Mouse (Mus musculus) left cerebral cortex, postnatal 14 days (tissue): ENCODE measurements around the gene Apom. TPM values are rescaled to one million over a fixed set of nuclear protein-coding genes. Genes with fewer than 3 reads are reported as not detected.

Experiments
- DNase-seq, 2 experiments: peaks; one replicate each; pipeline ENCODE4 v3.0.0; 2021 to 2022; ENCODE audit warnings: low spot score in 2 of 2, mixed read lengths in 1 of 2
- intact Hi-C: fragments of 180-260 bp; cut with DNase I; formaldehyde crosslinking; loops from one replicate; pipeline ENCODE4 v1.15.1; 2025
- total RNA-seq, 2 experiments: library from RNA; stranded (reverse); gene quantifications; 2 replicates each; pipeline ENCODE4 v1.2.3; 2021

The Apom gene
- total RNA-seq, 2 experiments from 2014 or later: not detected

DNA sequence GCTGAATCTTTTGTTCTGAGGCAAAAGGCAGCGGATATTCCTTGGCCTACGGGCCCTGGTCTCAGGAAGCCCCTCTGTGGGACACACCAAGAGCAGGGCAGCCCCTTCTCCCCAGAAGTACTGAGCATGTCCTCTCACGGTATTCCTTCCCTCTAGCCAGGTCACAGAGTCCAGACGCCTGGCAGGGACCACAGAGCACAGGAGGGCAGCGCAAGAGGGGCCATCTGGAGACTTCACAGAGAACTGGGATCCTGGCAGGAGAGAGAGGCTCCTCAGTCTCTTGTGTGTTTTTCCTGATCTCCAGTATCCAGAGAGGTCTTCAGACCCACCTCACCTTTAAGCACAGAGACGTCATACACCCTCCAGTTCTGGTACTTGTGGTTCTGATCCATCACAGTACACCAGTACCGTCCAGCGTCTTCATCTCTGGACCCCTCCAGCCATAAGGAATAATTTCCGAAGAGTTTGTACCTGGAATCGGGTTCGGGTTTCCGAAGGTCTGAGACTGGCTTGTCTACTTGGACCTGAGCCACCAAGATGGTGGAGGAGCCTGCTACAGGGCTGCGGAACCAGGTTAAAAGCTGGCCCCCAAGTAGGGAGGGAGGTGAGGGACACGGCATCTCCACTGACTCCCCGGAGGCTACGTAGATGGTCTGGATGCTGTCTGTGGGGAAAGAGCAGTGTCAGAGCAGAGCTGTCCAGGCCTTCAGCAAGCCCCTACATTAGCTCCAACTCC lies 48.8 kb downstream of the Apom start:
- no peak for DNase-seq
- intact Hi-C loops: no loop called here

DNA sequence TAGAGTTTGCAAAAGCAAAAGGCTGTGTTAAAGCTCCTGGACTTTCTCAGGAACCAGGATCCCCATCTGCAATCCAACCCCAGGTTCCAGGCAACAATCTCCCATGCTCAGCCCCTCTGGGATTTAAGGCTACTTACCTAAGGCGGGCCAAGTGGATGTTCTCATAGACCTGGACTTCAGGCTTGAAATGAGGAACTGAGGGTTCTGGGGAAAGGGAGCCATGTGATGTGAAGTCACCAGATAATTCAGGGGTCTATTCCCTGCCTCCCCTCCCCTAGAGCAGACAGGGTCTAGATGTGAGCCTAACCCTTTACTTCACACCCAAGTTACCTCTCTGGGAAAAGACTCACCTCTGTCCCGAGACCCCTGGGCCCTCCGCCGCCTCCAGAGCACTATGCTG lies 51.1 kb downstream of the Apom start:
- intact Hi-C loops: no loop called here
- DNase-seq: no peak

DNA sequence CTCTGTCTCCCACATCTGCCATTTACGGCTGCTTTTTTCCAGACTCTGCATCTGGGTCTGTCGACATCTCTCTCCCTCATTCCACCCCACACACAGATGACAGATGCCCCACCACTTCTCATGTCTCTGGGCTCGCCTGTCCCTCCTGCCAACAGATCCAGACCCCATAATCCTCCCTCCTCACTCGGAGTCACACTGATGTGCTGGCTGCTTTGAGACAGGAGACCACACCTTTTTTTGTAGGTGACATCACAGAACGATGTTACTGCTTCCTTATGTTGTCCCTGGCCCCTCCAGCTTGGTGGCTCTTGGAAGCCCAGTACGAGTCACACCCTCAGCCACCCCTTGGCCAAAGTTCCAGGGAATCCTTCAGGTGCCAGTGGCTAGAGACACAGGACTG lies 51.6 kb downstream of the Apom start:
- DNase-seq: no peak
- intact Hi-C loops: no loop called here

DNA sequence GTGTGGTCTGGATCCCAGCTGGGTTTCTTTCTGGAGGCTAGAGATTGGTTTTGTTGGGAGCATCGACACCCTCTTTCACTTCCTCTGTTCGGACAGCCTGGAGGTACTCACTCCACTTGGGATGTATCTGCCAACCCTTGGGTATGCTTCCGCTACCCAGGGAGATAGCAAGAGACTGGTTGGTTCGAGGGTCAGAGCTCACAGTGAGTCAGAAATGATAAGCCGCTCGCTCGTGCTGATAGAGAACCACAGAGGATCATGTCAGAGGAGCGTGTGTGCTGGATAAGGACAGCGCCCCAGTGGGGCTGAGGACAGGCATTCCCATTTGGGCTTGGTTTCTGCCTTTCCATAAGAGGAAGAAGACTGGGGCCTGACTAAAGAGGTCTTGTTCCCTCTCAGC lies 52.1 kb downstream of the Apom start:
- intact Hi-C loops: no loop called here
- DNase-seq: no peak

Other genes starting within 250 kb of the Apom start
- 1 to 10 TPM; 2.5 to 2.9 TPM for gene C2, start 233.8 kb downstream of the Apom start, total RNA-seq
- 100 to 1,000 TPM; 166 to 171 TPM for gene Ehmt2, start 233.6 kb downstream of the Apom start, total RNA-seq
- under 1 TPM; 0.38 to 0.40 TPM for gene Slc44a4, start 217.6 kb downstream of the Apom start, total RNA-seq
- 10 to 100 TPM; 32.1 to 32.8 TPM for gene Neu1, start 200.8 kb downstream of the Apom start, total RNA-seq
- 1 to 10 TPM; 3.3 to 3.5 TPM for gene Hspa1b, start 172.8 kb downstream of the Apom start, total RNA-seq
- not detected for gene Gm20481, start 162.1 kb downstream of the Apom start, total RNA-seq
- gene Hspa1a, start 159.9 kb downstream of the Apom start, total RNA-seq: 1 to 10 TPM; 5.5 to 6.7 TPM
- gene Hspa1l, start 159.3 kb downstream of the Apom start, total RNA-seq: under 1 TPM; 0.15 TPM
- 10 to 100 TPM; 19.9 to 25.7 TPM for gene Lsm2, start 150.2 kb downstream of the Apom start, total RNA-seq
- 10 to 100 TPM; 43.1 to 48.6 TPM for gene Vars, start 131.1 kb downstream of the Apom start, total RNA-seq
- gene Vwa7, start 115.5 kb downstream of the Apom start, total RNA-seq: under 1 TPM; 0.17 to 0.24 TPM
- gene Sapcd1, start 104.0 kb downstream of the Apom start, total RNA-seq: under 1 TPM in 1 of 2 experiments, not detected in 1; 0.92 TPM
- gene Msh5, start 85.3 kb downstream of the Apom start, total RNA-seq: under 1 TPM; 0.59 to 0.75 TPM
- 10 to 100 TPM; 10.1 to 13.8 TPM for gene Clic1, start 82.1 kb downstream of the Apom start, total RNA-seq
- 10 to 100 TPM; 16.9 to 19.4 TPM for gene Ddah2, start 73.0 kb downstream of the Apom start, total RNA-seq
- not detected for gene Ly6g6c, start 66.7 kb downstream of the Apom start, total RNA-seq
- gene Mpig6b, start 65.9 kb downstream of the Apom start, total RNA-seq: not detected
- 1 to 10 TPM; 2.4 to 2.9 TPM for gene Ly6g6e, start 55.1 kb downstream of the Apom start, total RNA-seq
- 1 to 10 TPM in 1 of 2 experiments, not detected in 1; 1.2 TPM for gene Ly6g6d, start 54.0 kb downstream of the Apom start, total RNA-seq
- gene Ly6g6f, start 46.4 kb downstream of the Apom start, total RNA-seq: not detected
- gene Abhd16a, start 42.8 kb downstream of the Apom start, total RNA-seq: 100 to 1,000 TPM; 101 to 113 TPM
- gene Ly6g5c, start 23.8 kb downstream of the Apom start, total RNA-seq: not detected
- under 1 TPM in 1 of 2 experiments, not detected in 1; 0.59 TPM for gene Ly6g5b, start 16.6 kb downstream of the Apom start, total RNA-seq
- 10 to 100 TPM; 13.2 to 13.8 TPM for gene Gpank1, start 10.6 kb downstream of the Apom start, total RNA-seq
- gene Csnk2b, start 10.0 kb downstream of the Apom start, total RNA-seq: 100 to 1,000 TPM; 195 to 225 TPM
- gene D17H6S53E, start 5.7 kb downstream of the Apom start, total RNA-seq: 10 to 100 TPM; 24.6 TPM
- gene Bag6, start 3.1 kb upstream of the Apom start, total RNA-seq: 100 to 1,000 TPM; 285 to 306 TPM
- 100 to 1,000 TPM; 272 to 274 TPM for gene Prrc2a, start 32.8 kb upstream of the Apom start, total RNA-seq
- gene Aif1, start 44.0 kb upstream of the Apom start, total RNA-seq: 10 to 100 TPM; 10.6 to 12.3 TPM
- 1 to 10 TPM; 5.8 to 7.8 TPM for gene Lst1, start 56.4 kb upstream of the Apom start, total RNA-seq
- 1 to 10 TPM in 1 of 2 experiments, under 1 TPM in 1; 0.55 to 1.0 TPM for gene Ltb, start 62.4 kb upstream of the Apom start, total RNA-seq
- not detected for gene Tnf, start 70.0 kb upstream of the Apom start, total RNA-seq
- under 1 TPM; 0.42 to 0.72 TPM for gene Lta, start 73.3 kb upstream of the Apom start, total RNA-seq
- gene Gm16181, start 88.8 kb upstream of the Apom start, total RNA-seq: not detected
- 100 to 1,000 TPM; 454 to 455 TPM for gene Atp6v1g2, start 101.6 kb upstream of the Apom start, total RNA-seq
- gene Nfkbil1, start 103.7 kb upstream of the Apom start, total RNA-seq: 10 to 100 TPM; 12.2 to 14.3 TPM
- gene Ddx39b, start 109.7 kb upstream of the Apom start, total RNA-seq: 100 to 1,000 TPM; 221 to 230 TPM
- gene H2-D1, start 130.7 kb upstream of the Apom start, total RNA-seq: 10 to 100 TPM; 18.1 to 18.5 TPM
- under 1 TPM; 0.48 to 0.74 TPM for gene H2-Q1, start 188.4 kb upstream of the Apom start, total RNA-seq
- 1 to 10 TPM in 1 of 2 experiments, under 1 TPM in 1; 0.48 to 2.2 TPM for gene H2-Q2, start 210.2 kb upstream of the Apom start, total RNA-seq
- gene H2-Q4, start 247.6 kb upstream of the Apom start, total RNA-seq: 1 to 10 TPM in 1 of 2 experiments, under 1 TPM in 1; 0.85 to 1.4 TPM